ENCODE assay signal across 8 mouse cellular contexts in genomic region chr5:25100516-25101125, GRCm38 (mm10). TPM values are rescaled to one million over a fixed set of nuclear protein-coding genes. Genes with fewer than 3 reads are reported as not detected.
A peak's percentile ranks its signal among the peaks of the same experiment; 100 is the strongest.
DNase-seq lines count a peak whose midpoint lies in the region; ATAC-seq and TF ChIP-seq lines count a peak whose summit lies in the region.

Prkag2 (minus strand) TSS chr5:25100642.

- peaks cover 0 to 2% of the 10 kb centered on the region in 2 experiments; a peak in 1 of 4 replicates for H3K4me1 ChIP-seq in ES-E14 (ENCODE audit: control insufficient read depth in 2 of 2, insufficient read depth in 2 of 2, low read length in 2 of 2, poor library complexity in 1 of 2)
- peaks cover 27% of the 10 kb centered on the region for H3K4me1 ChIP-seq in hindbrain, embryonic 12.5 days

- H3K4me3 ChIP-seq in ES-E14 (ENCODE audit: insufficient read depth in 1 of 2, low read depth in 1 of 2, low read length in 2 of 2, poor library complexity in 1 of 2, severe bottlenecking in 1 of 2): peak within 1 kb of the TSS; percentile 66 to 72
- peak within 1 kb of the TSS; percentile 61 for H3K4me3 ChIP-seq in hindbrain, embryonic 12.5 days

- H3K9me3 ChIP-seq in ES-E14 (ENCODE audit: control insufficient read depth, insufficient read depth, low read depth, low read length): no peaks in the 10 kb centered on the region
- no peaks in the 10 kb centered on the region for H3K9me3 ChIP-seq in hindbrain, embryonic 12.5 days (replicated peaks)

- H3K36me3 ChIP-seq in ES-E14 (ENCODE audit: control insufficient read depth, insufficient read depth, low read length, poor library complexity, severe bottlenecking): no peaks in the 10 kb centered on the region
- H3K36me3 ChIP-seq in hindbrain, embryonic 12.5 days: no peaks in the 10 kb centered on the region

- under 1% methylated on average over 38 of the region's 50 CpGs for WGBS in hindbrain, embryonic 12.5 days

- peak within 1 kb of the TSS; percentile 100 for H3K4me2 ChIP-seq in hindbrain, embryonic 12.5 days (replicated peaks)

- in situ Hi-C loops in ES-E14 (cut with MboI; ENCODE audit: low sequenced_read_pairs in 2 of 2, unreplicated experiment in 2 of 2): no loop called here

- peak within 1 kb of the TSS; percentile 66 for H3K9ac ChIP-seq in ES-E14 (ENCODE audit: insufficient read depth, low read depth, low read length, poor library complexity, severe bottlenecking)
- H3K9ac ChIP-seq in hindbrain, embryonic 12.5 days: peak within 1 kb of the TSS; percentile 59

- H3K27me3 ChIP-seq in hindbrain, embryonic 12.5 days: peaks cover 57% of the 10 kb centered on the region

- peak; percentile 46 for ATAC-seq in hindbrain, embryonic 12.5 days (ENCODE audit: low FRiP score)

- no peak within 1 kb of the TSS for H3K27ac ChIP-seq in ES-E14 (ENCODE audit: insufficient read depth, low read depth, low read length, poor library complexity, severe bottlenecking)
- H3K27ac ChIP-seq in hindbrain, embryonic 12.5 days: no peak within 1 kb of the TSS

- peak; percentile 37 for DNase-seq in ES-E14 (ENCODE audit: low read depth, low spot score)
- DNase-seq in cerebellum, adult 11 months: peak; percentile 47
- no peak for DNase-seq in frontal cortex, adult 2 months (ENCODE audit: extremely low spot score in 1 of 2, low spot score in 1 of 2)
- peak in 1 of 2 experiments; percentile 57 for DNase-seq in layer of hippocampus, postnatal 14 days (ENCODE audit: low spot score in 2 of 2)
- DNase-seq in lung, postnatal 25 days (ENCODE audit: low spot score): peak; percentile 67
- peak; percentile 77 for DNase-seq in ovary, postnatal 36 days (ENCODE audit: low spot score)
- peak; percentile 72 for DNase-seq in urinary bladder, adult 2 months (ENCODE audit: low spot score)

TF ChIP-seq in ES-E14, 5 proteins besides CTCF, POLR2A, EP300 and RAD21:
- TF ChIP-seq ZC3H11A (IDR thresholded peaks at IDR 0.05; ENCODE audit: borderline replicate concordance, low read depth, low read length): no peak
- no peak for TF ChIP-seq ZNF384 (IDR thresholded peaks at IDR 0.05; ENCODE audit: low read depth, low read length)
- no peak for TF ChIP-seq CHD2 (IDR thresholded peaks at IDR 0.05; ENCODE audit: low read depth, low read length)
- TF ChIP-seq HCFC1 (IDR thresholded peaks at IDR 0.05; ENCODE audit: borderline replicate concordance, insufficient read depth, low read length): no peak
- TF ChIP-seq MAFK (IDR thresholded peaks at IDR 0.05; ENCODE audit: insufficient read depth, low read depth, low read length): no peak
TF ChIP-seq in ES-E14: peak in this region for 0.

RNA-seq across cellular contexts. Expression of gene Prkag2, which starts in this region (rescaled TPM):
- total RNA-seq in ES-E14 (2012; rRNA removed): 8.7 and 10.5 TPM in 2 replicates
- 109 and 121 TPM in 2 replicates for polyA plus RNA-seq in frontal cortex, adult 2 months (2012; rRNA removed)
- polyA plus RNA-seq in hindbrain, embryonic 12.5 days (2016; fragmentation: Nextera tagmentation; extraction: Ambion mirVana): 56.7 and 62.9 TPM in 2 replicates
- total RNA-seq in layer of hippocampus, postnatal 14 days (2021): 100 to 1,000 TPM; 151 to 155 TPM
- polyA plus RNA-seq in urinary bladder, adult 2 months (2012; rRNA removed): 142 and 145 TPM in 2 replicates

Comparison
In these comparisons a context has a peak if more than half of its experiments do, and no peak if none do; other contexts are left out.
1. RNA of gene Prkag2 (total RNA-seq): 151 to 155 TPM in layer of hippocampus, postnatal 14 days; 8.7 to 10.5 TPM in ES-E14; every median in the first group is over 10 times any median in the second.
2. DNase-seq: peak in ES-E14 (single experiment), cerebellum, adult 11 months (single experiment), lung, postnatal 25 days (single experiment), ovary, postnatal 36 days (single experiment) and urinary bladder, adult 2 months (single experiment); none in frontal cortex, adult 2 months (0 of 2).